Mouse (Mus musculus): ENCODE measurements at regions not wholly inside any gene's neighbourhood (a gene's known extent, or its start where the extent isn't known, plus 50 kb on each side); places are given as distances from the start of the nearest gene placed in this dataset.

- DNase-seq (ENCODE audit: low spot score) = no peak
- no peak overlapping the region for H3K4me2 ChIP-seq (ENCODE audit: low read depth, low read length)
- H3K9me3 ChIP-seq (replicated peaks; ENCODE audit: control insufficient read depth, low read length) = no peaks in the 10 kb centered on the region
- no peaks in the 10 kb centered on the region for H3K4me1 ChIP-seq (ENCODE audit: control insufficient read depth, insufficient read depth, low read length)
- no peak overlapping the region for H3K4me3 ChIP-seq (ENCODE audit: low read depth, low read length)
- no peak overlapping the region for H3K27ac ChIP-seq (replicated peaks; ENCODE audit: low read depth, low read length)
- WGBS = 93% methylated on average over 1 of the region's 1 CpGs
- no peak for ATAC-seq (replicated peaks; ENCODE audit: insufficient number of reproducible peaks, low FRiP score, low TSS enrichment, low read depth)
- no peaks in the 10 kb centered on the region for H3K36me3 ChIP-seq (replicated peaks; ENCODE audit: control insufficient read depth, insufficient read depth, low read depth, low read length)
- no peaks in the 10 kb centered on the region for H3K27me3 ChIP-seq (ENCODE audit: control insufficient read depth, insufficient read depth, low read length)
- no peak overlapping the region for H3K9ac ChIP-seq (replicated peaks; ENCODE audit: low read length)
Observed at GRCm38 (mm10) chr3:100287818-100288217, 125.6 kb upstream of the Wdr3 start.

GRCm38 (mm10) chr3:100266976-100267375, 104.8 kb upstream of the Wdr3 start:
- no peak for ATAC-seq (replicated peaks; ENCODE audit: insufficient number of reproducible peaks, low FRiP score, low TSS enrichment, low read depth)
- Histone ChIP-seq H3K27ac (replicated peaks; ENCODE audit: low read depth, low read length) (no peak overlapping the region), H3K4me1 (ENCODE audit: control insufficient read depth, insufficient read depth, low read length) (no peaks in the 10 kb centered on the region), H3K4me3 (ENCODE audit: low read depth, low read length) (no peak overlapping the region), H3K27me3 (ENCODE audit: control insufficient read depth, insufficient read depth, low read length) (no peaks in the 10 kb centered on the region), H3K9ac (replicated peaks; ENCODE audit: low read length) (no peak overlapping the region), H3K4me2 (ENCODE audit: low read depth, low read length) (no peak overlapping the region), H3K36me3 (replicated peaks; ENCODE audit: control insufficient read depth, insufficient read depth, low read depth, low read length) (no peaks in the 10 kb centered on the region), H3K9me3 (replicated peaks; ENCODE audit: control insufficient read depth, low read length) (no peaks in the 10 kb centered on the region)
- no peak for DNase-seq (ENCODE audit: low spot score)

- Histone ChIP-seq H3K9me3 (replicated peaks; ENCODE audit: control insufficient read depth, low read length) (no peaks in the 10 kb centered on the region), H3K9ac (replicated peaks; ENCODE audit: low read length) (no peak overlapping the region), H3K27me3 (ENCODE audit: control insufficient read depth, insufficient read depth, low read length) (no peaks in the 10 kb centered on the region), H3K36me3 (replicated peaks; ENCODE audit: control insufficient read depth, insufficient read depth, low read depth, low read length) (no peaks in the 10 kb centered on the region), H3K4me2 (ENCODE audit: low read depth, low read length) (no peak overlapping the region), H3K4me3 (ENCODE audit: low read depth, low read length) (no peak overlapping the region), H3K27ac (replicated peaks; ENCODE audit: low read depth, low read length) (no peak overlapping the region), H3K4me1 (ENCODE audit: control insufficient read depth, insufficient read depth, low read length) (no peaks in the 10 kb centered on the region)
- DNase-seq (ENCODE audit: low spot score) (no peak), ATAC-seq (replicated peaks; ENCODE audit: insufficient number of reproducible peaks, low FRiP score, low TSS enrichment, low read depth) (no peak)
- WGBS = 72% methylated on average over 5 of the region's 5 CpGs
Observed at GRCm38 (mm10) chr3:100264991-100265390, 102.8 kb upstream of the Wdr3 start.

All from embryonic facial prominence, embryonic 11.5 days (tissue).